Comparison of ENCODE assay signal across 22 mouse cellular contexts in genomic region chr2:50123376-50123775, GRCm38 (mm10). TPM values are rescaled to one million over a fixed set of nuclear protein-coding genes. Genes with fewer than 3 reads are reported as not detected.
DNase-seq lines count a peak whose midpoint lies in the region; ATAC-seq lines count a peak whose summit lies in the region.
"Had no signal": no experiment of that assay in that cellular context is flagged by ENCODE, and none has a peak within 500 bp of the region (broad histone marks: within the 10 kb centered on the region; RNA-seq: fewer than 3 reads in every experiment).

No protein-coding gene starts in this region.

- H3K4me1 ChIP-seq in forebrain, embryonic 10.5 days: peaks cover 10% of the 10 kb centered on the region
- H3K4me1 ChIP-seq in forebrain, embryonic 11.5 days (replicated peaks; ENCODE audit: control insufficient read depth, insufficient read depth, low read length): no peaks in the 10 kb centered on the region
- H3K4me1 ChIP-seq in limb, embryonic 12.5 days (replicated peaks): peaks cover 15% of the 10 kb centered on the region; the same call in 1 of the 2 replicates
- peaks cover 9% of the 10 kb centered on the region for H3K4me1 ChIP-seq in limb, embryonic 10.5 days
- H3K4me1 ChIP-seq in embryonic facial prominence, embryonic 14.5 days (ENCODE audit: control insufficient read depth, insufficient read depth, low read length): peaks cover 18% of the 10 kb centered on the region
- H3K4me1 ChIP-seq: embryonic facial prominence, embryonic 15.5 days; heart, embryonic 12.5 days had no signal

- WGBS in forebrain, embryonic 10.5 days: 81% methylated on average over 5 of the region's 5 CpGs
- WGBS in forebrain, embryonic 11.5 days: 80% methylated on average over 5 of the region's 5 CpGs
- 56% methylated on average over 5 of the region's 5 CpGs for WGBS in limb, embryonic 12.5 days
- 82% methylated on average over 5 of the region's 5 CpGs for WGBS in limb, embryonic 10.5 days
- 30% methylated on average over 5 of the region's 5 CpGs for WGBS in embryonic facial prominence, embryonic 14.5 days

- no peaks in the 10 kb centered on the region for H3K36me3 ChIP-seq in forebrain, embryonic 10.5 days (replicated peaks)
- no peaks in the 10 kb centered on the region for H3K36me3 ChIP-seq in forebrain, embryonic 11.5 days (ENCODE audit: control insufficient read depth, insufficient read depth, low read length)
- H3K36me3 ChIP-seq in limb, embryonic 12.5 days: no peaks in the 10 kb centered on the region
- no peaks in the 10 kb centered on the region for H3K36me3 ChIP-seq in limb, embryonic 10.5 days
- H3K36me3 ChIP-seq in embryonic facial prominence, embryonic 14.5 days (ENCODE audit: control insufficient read depth, insufficient read depth, low read length): no peaks in the 10 kb centered on the region
- H3K36me3 ChIP-seq: embryonic facial prominence, embryonic 15.5 days; forebrain, embryonic 12.5 days; heart, embryonic 12.5 days had no signal

- no peak overlapping the region for H3K27ac ChIP-seq in forebrain, embryonic 10.5 days
- H3K27ac ChIP-seq in forebrain, embryonic 11.5 days (ENCODE audit: low read depth, low read length): no peak overlapping the region
- H3K27ac ChIP-seq in limb, embryonic 12.5 days: peak overlapping the region; percentile 64; the same call in 1 of the 2 replicates
- no peak overlapping the region for H3K27ac ChIP-seq in limb, embryonic 10.5 days
- peak overlapping the region; percentile 40; the same call in 1 of the 2 replicates for H3K27ac ChIP-seq in embryonic facial prominence, embryonic 14.5 days (replicated peaks; ENCODE audit: low read depth, low read length)
- H3K27ac ChIP-seq: embryonic facial prominence, embryonic 15.5 days; forebrain, embryonic 12.5 days; hindbrain, embryonic 14.5 days had no signal

- no peaks in the 10 kb centered on the region for H3K9me3 ChIP-seq in forebrain, embryonic 10.5 days
- H3K9me3 ChIP-seq in forebrain, embryonic 11.5 days (ENCODE audit: control insufficient read depth, low read length): no peaks in the 10 kb centered on the region
- no peaks in the 10 kb centered on the region for H3K9me3 ChIP-seq in limb, embryonic 12.5 days
- no peaks in the 10 kb centered on the region for H3K9me3 ChIP-seq in limb, embryonic 10.5 days (replicated peaks)
- no peaks in the 10 kb centered on the region for H3K9me3 ChIP-seq in embryonic facial prominence, embryonic 14.5 days (ENCODE audit: control insufficient read depth, low read length)
- H3K9me3 ChIP-seq: embryonic facial prominence, embryonic 15.5 days; forebrain, embryonic 12.5 days; heart, embryonic 12.5 days had no signal

- ATAC-seq in forebrain, embryonic 11.5 days (replicated peaks; ENCODE audit: low FRiP score): no peak
- ATAC-seq in limb, embryonic 12.5 days (ENCODE audit: insufficient number of reproducible peaks, insufficient read depth, low FRiP score, low TSS enrichment, low read depth): no peak
- ATAC-seq in embryonic facial prominence, embryonic 14.5 days (ENCODE audit: low read depth): no peak
- ATAC-seq: activated CD4-positive, CD25-positive, alpha-beta regulatory T cell, adult 4 months; forebrain, embryonic 16.5 days; intestine, embryonic 16.5 days; Patski had no signal

- peak; percentile 12 for DNase-seq in forebrain, embryonic 10.5 days (ENCODE audit: extremely low spot score, low spot score)
- DNase-seq in forebrain, embryonic 11.5 days (ENCODE audit: low spot score): no peak
- DNase-seq in limb, embryonic 10.5 days (ENCODE audit: low spot score): no peak
- peak; percentile 72 for DNase-seq in embryonic facial prominence, embryonic 14.5 days (ENCODE audit: low spot score)
- DNase-seq in adrenal gland, postnatal 14 days: no peak
- no peak for DNase-seq in liver
- DNase-seq: adrenal gland, postnatal 25 days; cerebellum, adult 2 months; cerebellum, postnatal 10 days; gastrocnemius, postnatal 10 days; kidney, adult 2 months had no signal

- no peaks in the 10 kb centered on the region for H3K27me3 ChIP-seq in forebrain, embryonic 10.5 days (ENCODE audit: poor library complexity, severe bottlenecking)
- H3K27me3 ChIP-seq in forebrain, embryonic 11.5 days (ENCODE audit: control insufficient read depth, insufficient read depth, low read length): no peaks in the 10 kb centered on the region
- no peaks in the 10 kb centered on the region for H3K27me3 ChIP-seq in limb, embryonic 12.5 days
- no peaks in the 10 kb centered on the region for H3K27me3 ChIP-seq in limb, embryonic 10.5 days (ENCODE audit: low read depth, poor library complexity, severe bottlenecking)
- H3K27me3 ChIP-seq in embryonic facial prominence, embryonic 14.5 days (replicated peaks; ENCODE audit: control insufficient read depth, insufficient read depth, low read length): no peaks in the 10 kb centered on the region
- H3K27me3 ChIP-seq: CH12.LX; embryonic facial prominence, embryonic 15.5 days; forebrain, embryonic 12.5 days; heart, embryonic 12.5 days; Patski had no signal

- H3K9ac ChIP-seq in forebrain, embryonic 11.5 days (ENCODE audit: low read length): no peak overlapping the region
- no peak overlapping the region for H3K9ac ChIP-seq in limb, embryonic 12.5 days (replicated peaks)
- H3K9ac ChIP-seq in embryonic facial prominence, embryonic 14.5 days (ENCODE audit: low read depth, low read length): no peak overlapping the region
- H3K9ac ChIP-seq: embryonic facial prominence, embryonic 15.5 days; forebrain, embryonic 12.5 days; heart, embryonic 12.5 days; hindbrain, embryonic 14.5 days had no signal

- no peak overlapping the region for H3K4me2 ChIP-seq in forebrain, embryonic 11.5 days (ENCODE audit: low read depth, low read length, severe bottlenecking)
- H3K4me2 ChIP-seq in limb, embryonic 12.5 days: no peak overlapping the region
- no peak overlapping the region for H3K4me2 ChIP-seq in embryonic facial prominence, embryonic 14.5 days (ENCODE audit: low read depth, low read length)
- H3K4me2 ChIP-seq: embryonic facial prominence, embryonic 15.5 days; forebrain, embryonic 12.5 days; heart, embryonic 12.5 days; hindbrain, embryonic 14.5 days had no signal

- H3K4me3 ChIP-seq in forebrain, embryonic 10.5 days: no peak overlapping the region
- no peak overlapping the region for H3K4me3 ChIP-seq in forebrain, embryonic 11.5 days (ENCODE audit: low read depth, low read length)
- H3K4me3 ChIP-seq in limb, embryonic 12.5 days (replicated peaks): no peak overlapping the region
- H3K4me3 ChIP-seq in limb, embryonic 10.5 days: no peak overlapping the region
- H3K4me3 ChIP-seq in embryonic facial prominence, embryonic 14.5 days (ENCODE audit: low read depth, low read length): no peak overlapping the region
- H3K4me3 ChIP-seq: embryonic facial prominence, embryonic 15.5 days; erythroblast, embryonic 14.5 days; forebrain, embryonic 12.5 days; heart, embryonic 12.5 days had no signal

RNA-seq across cellular contexts. Expression of gene Lypd6, which starts 57.1 kb away (rescaled TPM):
- polyA plus RNA-seq in forebrain, embryonic 10.5 days (2016; fragmentation: Nextera tagmentation; extraction: Ambion mirVana): 3.9 and 5.5 TPM in 2 replicates
- polyA plus RNA-seq in forebrain, embryonic 11.5 days (2014; fragmentation: Nextera tagmentation; extraction: Ambion mirVana): 10.3 and 13.3 TPM in 2 replicates
- 6.2 and 7.9 TPM in 2 replicates for polyA plus RNA-seq in limb, embryonic 12.5 days (2016; fragmentation: Nextera tagmentation; extraction: Ambion mirVana)
- 4.6 and 5.8 TPM in 2 replicates for polyA plus RNA-seq in limb, embryonic 10.5 days (2016; fragmentation: Nextera tagmentation; extraction: Ambion mirVana)
- polyA plus RNA-seq in embryonic facial prominence, embryonic 14.5 days (2014; fragmentation: Nextera tagmentation; extraction: Ambion mirVana): 8.8 and 11.9 TPM in 2 replicates
- total RNA-seq in adrenal gland, postnatal 14 days (2021): 9.3 and 12.2 TPM in 2 replicates
- total RNA-seq: CH12.LX had no signal
- polyA plus RNA-seq: activated CD4-positive, CD25-positive, alpha-beta regulatory T cell, adult 4 months; erythroblast, embryonic 14.5 days; Patski had no signal

Comparison
In these comparisons a context has a peak if more than half of its experiments do, and no peak if none do; other contexts are left out.
1. DNase-seq: peak in forebrain, embryonic 10.5 days (single experiment) and embryonic facial prominence, embryonic 14.5 days (single experiment); none in forebrain, embryonic 11.5 days (single experiment), limb, embryonic 10.5 days (single experiment), adrenal gland, postnatal 14 days (single experiment) and liver (single experiment).
2. H3K27ac ChIP-seq: peak in limb, embryonic 12.5 days (single experiment) and embryonic facial prominence, embryonic 14.5 days (single experiment); none in forebrain, embryonic 10.5 days (single experiment), forebrain, embryonic 11.5 days (single experiment) and limb, embryonic 10.5 days (single experiment).